Comparison of ENCODE assay signal across 21 mouse cellular contexts in genomic region chr4:54995258-54995657, GRCm38 (mm10). TPM values are rescaled to one million over a fixed set of nuclear protein-coding genes. Genes with fewer than 3 reads are reported as not detected.
DNase-seq lines count a peak whose midpoint lies in the region; TF ChIP-seq lines count a peak whose summit lies in the region.
"Had no signal": no experiment of that assay in that cellular context is flagged by ENCODE, and none has a peak within 500 bp of the region (broad histone marks: within the 10 kb centered on the region; RNA-seq: fewer than 3 reads in every experiment).

No protein-coding gene starts in this region.

- no peak overlapping the region for H3K4me3 ChIP-seq in kidney, adult 2 months (ENCODE audit: insufficient read depth, low read depth, low read length)

- no peak for TF ChIP-seq POLR2A in kidney, adult 2 months (IDR thresholded peaks at IDR 0.05; ENCODE audit: low read depth, low read length)

- WGBS in kidney, adult 2 months, result 56% methylated on average over 1 of the region's 1 CpGs

- H3K36me3 ChIP-seq in kidney, adult 2 months (ENCODE audit: control insufficient read depth, insufficient read depth, low read length), result no peaks in the 10 kb centered on the region
- H3K36me3 ChIP-seq: G1E had no signal

- H3K27ac ChIP-seq in kidney, adult 2 months (ENCODE audit: insufficient read depth, low read depth, low read length), result no peak overlapping the region

- H3K27me3 ChIP-seq in kidney, adult 2 months (replicated peaks; ENCODE audit: control insufficient read depth, insufficient read depth, low read length), result no peaks in the 10 kb centered on the region
- H3K27me3 ChIP-seq: CH12.LX, Patski had no signal

- no peak for TF ChIP-seq CTCF in kidney, adult 2 months (conservative IDR thresholded peaks at IDR 0.05; ENCODE audit: insufficient read depth, insufficient read length, low read depth, low read length)

- peak; percentile 80 for DNase-seq in heart, adult 11 months
- DNase-seq in heart, postnatal 25 days (ENCODE audit: low spot score), result no peak
- peak; percentile 57 for DNase-seq in kidney, adult 2 months
- DNase-seq in kidney, adult 18-20 months, result no peak
- peak; percentile 64 for DNase-seq in yolk sac, embryonic 10.5 days (ENCODE audit: low spot score)
- no peak for DNase-seq in embryo, embryonic 11 days
- DNase-seq: adrenal gland, adult 2 months; adrenal gland, adult 8-10 months; adrenal gland, postnatal 10 days; adrenal gland, postnatal 14 days; adrenal gland, postnatal 25 days; adrenal gland, postnatal 36 days; B cell, adult 2 months; cerebellum, adult 11 months; cerebellum, adult 11-12 months; cerebellum, adult 18-20 months had no signal

- H3K4me1 ChIP-seq in kidney, adult 2 months (ENCODE audit: control insufficient read depth, insufficient read depth, low read length), result peaks cover 4% of the 10 kb centered on the region; the same call in 1 of the 2 replicates

- intact Hi-C loops in heart, postnatal 25 days (cut with DNase I), result no loop called here

RNA-seq across cellular contexts. Expression of gene Zfp462, which starts 50.4 kb away (rescaled TPM):
- total RNA-seq in heart, postnatal 25 days (2021), result 10 to 100 TPM in 1 of 2 experiments, 1 to 10 TPM in 1; 6.1 to 10.5 TPM
- polyA plus RNA-seq in kidney, adult 2 months (2012; rRNA removed), result 8.7 and 10.2 TPM in 2 replicates
- total RNA-seq: CH12.LX, MEL had no signal
- polyA plus RNA-seq: CD4-positive, CD25-positive, alpha-beta regulatory T cell, adult 4 months; G1E had no signal

Comparison
In these comparisons a context has a peak if more than half of its experiments do, and no peak if none do; other contexts are left out.
1. DNase-seq: peak in heart, adult 11 months (single experiment), kidney, adult 2 months (single experiment) and yolk sac, embryonic 10.5 days (single experiment); none in heart, postnatal 25 days (single experiment), kidney, adult 18-20 months (single experiment) and embryo, embryonic 11 days (single experiment).